Mouse (Mus musculus) liver, embryonic 14.5 days (tissue): ENCODE data around the gene Med23. TPM values are rescaled to one million over a fixed set of nuclear protein-coding genes. Genes with fewer than 3 reads are reported as not detected.

ENCODE experiments used
- ATAC-seq: fragments of 200-750 bp; cut with Nextera tagmentation; 2 replicates; pipeline ENCODE4 v1.8.0; 2017; ENCODE audit warnings: moderate number of reproducible peaks, mild to moderate bottlenecking, moderate library complexity; ENCODE audit not compliant: insufficient read depth
- DNase-seq, 3 experiments: peaks; one replicate each; pipeline ENCODE4 v3.0.0-alpha.2; 2012 to 2013; ENCODE audit warnings: low read depth in 3 of 3, low spot score in 3 of 3
- H3K27ac ChIP-seq: fragments of 300-500 bp; sonication (generic); 2 replicates; pipeline ENCODE4 v1.5.1; 2014; ENCODE audit warnings: moderate library complexity, mild to moderate bottlenecking, control low read depth, inconsistent platforms
- H3K27me3 ChIP-seq: fragments of 300-500 bp; sonication (generic); 2 replicates; pipeline ENCODE4 v1.6.1; 2014; ENCODE audit warnings: mild to moderate bottlenecking, low read length, moderate library complexity; ENCODE audit not compliant: control insufficient read depth, insufficient read depth
- H3K36me3 ChIP-seq: fragments of 300-500 bp; sonication (generic); replicated peaks from 2 replicates; pipeline ENCODE4 v1.6.1; 2014; ENCODE audit warnings: low read depth; ENCODE audit not compliant: control insufficient read depth, insufficient read depth
- H3K4me1 ChIP-seq, 2 experiments: fragments of 200-500 bp in 1 of 2; fragments of 300-500 bp in 1 of 2; sonication (generic) in 1 of 2; replicated peaks; 2 replicates each; pipeline ENCODE4 v1.6.1; 2012 to 2014; ENCODE audit warnings: antibody characterized with exemption in 1 of 2, inconsistent platforms in 1 of 2, low read length in 1 of 2; ENCODE audit not compliant: control insufficient read depth in 2 of 2, insufficient read depth in 2 of 2
- H3K4me2 ChIP-seq: fragments of 300-500 bp; sonication (generic); 2 replicates; pipeline ENCODE4 v1.6.1; 2014; ENCODE audit warnings: low read depth, mild to moderate bottlenecking, control low read depth, moderate library complexity
- H3K4me3 ChIP-seq, 2 experiments: fragments of 200-500 bp in 1 of 2; fragments of 300-500 bp in 1 of 2; sonication (generic) in 1 of 2; 2 replicates each; pipeline ENCODE4 v1.5.1; 2012 to 2014; ENCODE audit warnings: low read depth in 2 of 2, low read length in 2 of 2, mild to moderate bottlenecking in 2 of 2, control low read depth in 1 of 2, inconsistent platforms in 1 of 2, moderate library complexity in 1 of 2; ENCODE audit not compliant: insufficient read depth in 1 of 2
- H3K9ac ChIP-seq: fragments of 300-500 bp; sonication (generic); replicated peaks from 2 replicates; pipeline ENCODE4 v1.6.1; 2014; ENCODE audit warnings: mild to moderate bottlenecking, control low read depth, moderate library complexity
- H3K9me3 ChIP-seq: fragments of 300-500 bp; sonication (generic); 2 replicates; pipeline ENCODE4 v1.6.1; 2016; ENCODE audit warnings: low read length, mixed read lengths; ENCODE audit not compliant: control insufficient read depth
- CTCF ChIP-seq: IDR thresholded peaks from 2 replicates; pipeline ENCODE4 v1.5.1; 2016; ENCODE audit warnings: antibody characterized with exemption, low read depth, control low read depth
- EP300 ChIP-seq: IDR thresholded peaks from 2 replicates; pipeline ENCODE4 v1.6.1; 2016; ENCODE audit warnings: antibody characterized with exemption, low read depth
- WGBS: fragments of 180-500 bp; shearing (Covaris S2); extraction: QIAGEN DNeasy Blood & Tissue Kit; methylation state at CpG from one replicate; pipeline ENCODE4 v1.1.7; 2014; ENCODE audit not compliant: insufficient replicate concordance; 5-methylcytosine and 5-hydroxymethylcytosine counted together
- polyA plus RNA-seq, 2 experiments: library from polyadenylated mRNA; depleted of rRNA in 1 of 2; stranded (reverse) in 1 of 2; unstranded in 1 of 2; fragments of >200 nt; fragmentation: Nextera tagmentation in 1 of 2; extraction: Ambion mirVana in 1 of 2; gene quantifications; 2 replicates each; pipeline versions ENCODE4 v1.2.1 to v1.2.3; 2012 to 2014

Med23 gene
- polyA plus RNA-seq (2012; rRNA removed): 7.3 and 7.4 TPM in 2 replicates
- polyA plus RNA-seq (2014; fragmentation: Nextera tagmentation; extraction: Ambion mirVana): 6.2 and 6.5 TPM in 2 replicates

DNA sequence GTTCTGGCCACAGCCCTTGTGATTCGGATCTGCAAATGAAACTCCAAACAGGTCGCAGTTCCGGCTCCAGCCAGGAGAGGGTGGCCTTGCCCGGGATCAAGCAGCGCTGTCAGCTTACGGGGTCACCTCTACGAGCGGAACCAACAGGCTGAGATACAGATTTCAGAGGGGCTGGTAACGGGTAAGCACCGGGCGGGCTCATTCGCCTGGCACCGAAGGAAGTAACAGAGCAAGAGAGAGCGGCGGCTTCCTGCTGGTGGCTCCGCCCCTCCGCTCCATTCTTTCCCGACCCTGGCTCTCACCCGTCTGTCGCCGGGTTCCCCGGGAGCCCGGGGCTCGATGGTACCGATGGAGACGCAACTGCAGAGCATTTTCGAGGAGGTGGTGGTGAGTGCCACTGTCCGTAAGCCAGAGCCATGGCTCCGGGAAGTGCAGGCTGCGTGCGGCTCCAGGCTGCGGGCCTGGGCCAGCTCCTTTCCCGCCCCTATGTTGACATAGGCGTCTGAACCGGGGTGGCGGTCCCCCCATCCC is at the start of gene Med23:
Med23 (plus strand) TSS at position 227 of the 531 bp plus-strand sequence.
- DNase-seq: peak; percentile 92 to 94 (median 93)

GRCm38 (mm10) chr10:24821990-24822676 is 47.7 kb upstream of the Med23 start:
- H3K4me2 ChIP-seq: peak overlapping the region; percentile 27
- 34% methylated on average over 4 of the region's 4 CpGs for WGBS
- DNase-seq (peak; percentile 56 to 64 (median 57)), ATAC-seq (peak; percentile 82)
- H3K36me3 ChIP-seq: no peaks in the 10 kb centered on the region
- H3K27me3 ChIP-seq: no peaks in the 10 kb centered on the region; the same call in 1 of the 2 replicates
- peak; percentile 70 for TF ChIP-seq EP300
- no peak for TF ChIP-seq CTCF
- no peak overlapping the region for H3K4me3 ChIP-seq
- H3K9me3 ChIP-seq: no peaks in the 10 kb centered on the region
- peak overlapping the region; percentile 41 for H3K27ac ChIP-seq
- H3K4me1 ChIP-seq: peaks cover 23 to 33% of the 10 kb centered on the region in 2 experiments
- H3K9ac ChIP-seq: no peak overlapping the region

More for the DNA sequence above, at the start of gene Med23:
- H3K4me3 ChIP-seq: peak within 1 kb of the TSS; percentile 90 to 99
- no peaks in the 10 kb centered on the region for H3K27me3 ChIP-seq
- no peaks in the 10 kb centered on the region; the same call in 1 of the 2 replicates for H3K36me3 ChIP-seq
- WGBS: under 1% methylated on average over 36 of the region's 36 CpGs
- H3K9me3 ChIP-seq: no peaks in the 10 kb centered on the region
- peak within 1 kb of the TSS; percentile 37 for H3K27ac ChIP-seq
- peak within 1 kb of the TSS; percentile 84 for H3K4me2 ChIP-seq
- TF ChIP-seq EP300 (no peak), CTCF (peak; percentile 99)
- ATAC-seq: peak; percentile 100
- no peaks in the 10 kb centered on the region for H3K4me1 ChIP-seq
- peak within 1 kb of the TSS; percentile 93 for H3K9ac ChIP-seq

DNA sequence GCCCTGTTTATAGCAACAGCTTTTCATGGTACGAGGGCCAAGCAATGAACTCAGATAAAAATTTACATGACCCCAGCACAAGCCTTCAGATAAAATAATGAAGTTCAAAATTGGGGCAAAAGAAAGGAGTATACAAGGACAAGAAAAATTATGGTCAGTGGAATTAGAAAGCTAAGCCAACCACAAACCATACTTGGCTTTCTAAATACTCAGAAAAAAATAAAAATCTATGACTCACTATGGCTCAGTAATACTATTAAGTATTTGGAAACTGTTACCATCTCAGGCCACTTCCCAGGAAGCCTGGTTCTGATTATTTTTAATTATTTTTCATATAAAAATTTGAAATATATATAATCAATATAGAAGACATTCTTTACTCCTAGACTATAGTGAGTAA is 46.9 kb upstream of the Med23 start:
- DNase-seq: no peak
- TF ChIP-seq CTCF: no peak
- TF ChIP-seq EP300: no peak
- H3K27me3 ChIP-seq: no peaks in the 10 kb centered on the region
- H3K36me3 ChIP-seq: no peaks in the 10 kb centered on the region
- H3K4me2 ChIP-seq: no peak overlapping the region; the same call in 1 of the 2 replicates
- H3K4me1 ChIP-seq: peaks cover 30 to 40% of the 10 kb centered on the region in 2 experiments
- H3K9ac ChIP-seq: no peak overlapping the region
- H3K27ac ChIP-seq: peak overlapping the region; percentile 75
- H3K4me3 ChIP-seq: no peak overlapping the region
- H3K9me3 ChIP-seq: no peaks in the 10 kb centered on the region
- ATAC-seq: no peak
- 56% methylated on average over 1 of the region's 1 CpGs for WGBS

GRCm38 (mm10) chr10:24823265-24823664 is 46.5 kb upstream of the Med23 start:
- Histone ChIP-seq H3K36me3 (no peaks in the 10 kb centered on the region), H3K4me3 (no peak overlapping the region), H3K27ac (peak overlapping the region; percentile 75), H3K9me3 (no peaks in the 10 kb centered on the region), H3K4me1 (peaks cover 34 to 45% of the 10 kb centered on the region in 2 experiments), H3K27me3 (no peaks in the 10 kb centered on the region), H3K9ac (peak overlapping the region; percentile 46), H3K4me2 (peak overlapping the region; percentile 53)
- ATAC-seq (peak; percentile 82), DNase-seq (peak in 1 of 3 experiments; percentile 41)
- TF ChIP-seq EP300 (no peak), CTCF (no peak)
- WGBS: 21% methylated on average over 1 of the region's 1 CpGs
